Mouse (Mus musculus): ENCODE results near the gene Ccdc30. TPM values are rescaled to one million over a fixed set of nuclear protein-coding genes. Genes with fewer than 3 reads are reported as not detected.

Gene Ccdc30
- total and polyA plus RNA-seq, 3 experiments, result not detected

- DNase-seq (ENCODE audit: low read depth, low spot score), result peak; percentile 57
- no peaks in the 10 kb centered on the region for H3K9me3 ChIP-seq (replicated peaks; ENCODE audit: insufficient read depth, low read length)
- no peak overlapping the region for H3K9ac ChIP-seq (ENCODE audit: control insufficient read depth, low read depth, low read length, poor library complexity, severe bottlenecking)
- no peaks in the 10 kb centered on the region for H3K4me1 ChIP-seq (ENCODE audit: control insufficient read depth in 1 of 2, insufficient read depth in 2 of 2, low read length in 2 of 2)
- no peak overlapping the region for H3K27ac ChIP-seq (ENCODE audit: control insufficient read depth, low read depth, low read length)
- H3K36me3 ChIP-seq (ENCODE audit: control insufficient read depth in 1 of 2, insufficient read depth in 2 of 2, low read length in 2 of 2), result no peaks in the 10 kb centered on the region
- no peaks in the 10 kb centered on the region for H3K79me2 ChIP-seq (ENCODE audit: control insufficient read depth, insufficient read depth, low read length, poor library complexity)
- no peak overlapping the region for H3K4me3 ChIP-seq (ENCODE audit: control insufficient read depth in 1 of 2, insufficient read depth in 1 of 2, low read depth in 2 of 2, low read length in 2 of 2)
- peak; percentile 41 for TF ChIP-seq RAD21 (IDR thresholded peaks at IDR 0.05; ENCODE audit: low read depth, low read length)
- TF ChIP-seq CTCF (IDR thresholded peaks at IDR 0.05 in 2 of 3, conservative IDR thresholded peaks at IDR 0.05 in 1 of 3; ENCODE audit: control insufficient read depth in 1 of 3, insufficient read depth in 1 of 3, low read depth in 2 of 3, low read length in 3 of 3, poor library complexity in 1 of 3, severe bottlenecking in 1 of 3), result peak; percentile 50 to 55 (median 51); a peak in 5 of 6 replicates
- TF ChIP-seq SMC3 (IDR thresholded peaks at IDR 0.05; ENCODE audit: low read depth, low read length), result peak; percentile 62
- no peak for TF ChIP-seq POLR2A (IDR thresholded peaks at IDR 0.05; ENCODE audit: control insufficient read depth in 1 of 2, insufficient read depth in 1 of 2, low read depth in 1 of 2, low read length in 2 of 2, poor library complexity in 1 of 2)
- peaks cover 2 to 3% of the 10 kb centered on the region in 2 experiments for H3K27me3 ChIP-seq (ENCODE audit: control insufficient read depth in 1 of 2, insufficient read depth in 2 of 2, low read length in 2 of 2)
These were observed 33.7 kb downstream of the Ccdc30 start for GRCm38 (mm10) chr4:119381471-119382190.

- no peaks in the 10 kb centered on the region for H3K36me3 ChIP-seq (ENCODE audit: control insufficient read depth in 1 of 2, insufficient read depth in 2 of 2, low read length in 2 of 2)
- H3K9ac ChIP-seq (ENCODE audit: control insufficient read depth, low read depth, low read length, poor library complexity, severe bottlenecking), result no peak overlapping the region
- peak; percentile 28 for DNase-seq (ENCODE audit: low read depth, low spot score)
- H3K4me3 ChIP-seq (ENCODE audit: control insufficient read depth in 1 of 2, insufficient read depth in 1 of 2, low read depth in 2 of 2, low read length in 2 of 2), result no peak overlapping the region
- no peaks in the 10 kb centered on the region; a peak in 2 of 4 replicates for H3K27me3 ChIP-seq (ENCODE audit: control insufficient read depth in 1 of 2, insufficient read depth in 2 of 2, low read length in 2 of 2)
- TF ChIP-seq TAL1 (IDR thresholded peaks at IDR 0.05; ENCODE audit: low read length) (no peak), RAD21 (IDR thresholded peaks at IDR 0.05; ENCODE audit: low read depth, low read length) (peak; percentile 45), CTCF (IDR thresholded peaks at IDR 0.05 in 2 of 3, conservative IDR thresholded peaks at IDR 0.05 in 1 of 3; ENCODE audit: control insufficient read depth in 1 of 3, insufficient read depth in 1 of 3, low read depth in 2 of 3, low read length in 3 of 3, poor library complexity in 1 of 3, severe bottlenecking in 1 of 3) (peak; percentile 19 to 59 (median 51); a peak in 4 of 6 replicates), KAT2A (conservative IDR thresholded peaks at IDR 0.05; ENCODE audit: low read depth, low read length) (no peak), SMC3 (IDR thresholded peaks at IDR 0.05; ENCODE audit: low read depth, low read length) (peak; percentile 59)
- no peak overlapping the region for H3K27ac ChIP-seq (ENCODE audit: control insufficient read depth, low read depth, low read length)
- H3K4me1 ChIP-seq (ENCODE audit: control insufficient read depth in 1 of 2, insufficient read depth in 2 of 2, low read length in 2 of 2), result no peaks in the 10 kb centered on the region
- H3K79me2 ChIP-seq (ENCODE audit: control insufficient read depth, insufficient read depth, low read length, poor library complexity), result no peaks in the 10 kb centered on the region
- H3K9me3 ChIP-seq (replicated peaks; ENCODE audit: insufficient read depth, low read length), result no peaks in the 10 kb centered on the region
These were observed 45.9 kb downstream of the Ccdc30 start for GRCm38 (mm10) chr4:119369460-119369859.

DNA sequence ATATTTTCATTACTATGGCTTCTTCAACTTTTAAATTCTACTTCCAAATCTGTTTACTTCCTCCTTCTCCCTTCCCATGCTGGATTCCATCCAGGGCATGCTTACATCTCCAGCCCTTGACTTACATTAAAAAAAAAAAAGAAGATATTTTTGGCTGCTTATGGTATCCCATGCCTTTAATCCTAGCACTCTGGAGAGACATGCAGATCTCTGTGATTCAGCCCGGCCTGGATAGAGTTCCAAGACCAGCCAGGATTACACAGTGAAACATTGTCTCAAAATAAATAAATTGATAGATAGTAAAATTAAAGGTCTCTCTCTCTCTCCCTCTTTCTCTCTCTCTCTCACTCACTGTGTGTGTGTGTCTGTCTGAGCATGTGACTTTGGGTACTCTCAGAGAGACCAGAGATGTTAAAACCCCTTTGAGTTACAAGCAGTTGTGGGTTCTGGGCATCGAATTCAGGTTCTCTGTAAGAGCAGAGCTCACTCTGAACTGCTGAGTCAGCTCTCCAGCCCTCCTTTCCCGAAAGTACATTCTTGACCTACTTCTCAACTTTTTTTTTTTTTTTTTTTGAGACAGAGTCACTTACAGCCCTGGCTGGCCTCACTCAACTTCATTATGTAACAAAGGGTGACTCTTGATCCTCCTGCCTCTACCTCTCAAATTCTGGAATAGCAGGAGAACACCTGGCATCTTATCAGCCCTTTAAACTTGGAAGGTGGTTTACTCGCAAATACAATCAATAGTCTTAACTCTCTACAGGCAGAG lies 48.4 kb downstream of the Ccdc30 start:
- H3K9me3 ChIP-seq (replicated peaks; ENCODE audit: insufficient read depth, low read length), result no peaks in the 10 kb centered on the region

More for the DNA sequence above, 48.4 kb downstream of the Ccdc30 start:
- no peaks in the 10 kb centered on the region for H3K79me2 ChIP-seq (ENCODE audit: control insufficient read depth, insufficient read depth, low read length, poor library complexity)
- H3K27ac ChIP-seq (ENCODE audit: control insufficient read depth, low read depth, low read length), result no peak overlapping the region
- no peaks in the 10 kb centered on the region for H3K36me3 ChIP-seq (ENCODE audit: control insufficient read depth in 1 of 2, insufficient read depth in 2 of 2, low read length in 2 of 2)
- no peak overlapping the region for H3K4me3 ChIP-seq (ENCODE audit: control insufficient read depth in 1 of 2, insufficient read depth in 1 of 2, low read depth in 2 of 2, low read length in 2 of 2)
- no peak overlapping the region for H3K9ac ChIP-seq (ENCODE audit: control insufficient read depth, low read depth, low read length, poor library complexity, severe bottlenecking)
- no peaks in the 10 kb centered on the region for H3K4me1 ChIP-seq (ENCODE audit: control insufficient read depth in 1 of 2, insufficient read depth in 2 of 2, low read length in 2 of 2)
- no peaks in the 10 kb centered on the region; a peak in 2 of 4 replicates for H3K27me3 ChIP-seq (ENCODE audit: control insufficient read depth in 1 of 2, insufficient read depth in 2 of 2, low read length in 2 of 2)
- DNase-seq (ENCODE audit: low read depth, low spot score), result no peak
- TF ChIP-seq MAFK (IDR thresholded peaks at IDR 0.05; ENCODE audit: borderline replicate concordance, low read depth, low read length), result peak; percentile 69
- TF ChIP-seq ZNF384 (IDR thresholded peaks at IDR 0.05; ENCODE audit: low read depth, low read length), result no peak
